In the genomic region with DNA sequence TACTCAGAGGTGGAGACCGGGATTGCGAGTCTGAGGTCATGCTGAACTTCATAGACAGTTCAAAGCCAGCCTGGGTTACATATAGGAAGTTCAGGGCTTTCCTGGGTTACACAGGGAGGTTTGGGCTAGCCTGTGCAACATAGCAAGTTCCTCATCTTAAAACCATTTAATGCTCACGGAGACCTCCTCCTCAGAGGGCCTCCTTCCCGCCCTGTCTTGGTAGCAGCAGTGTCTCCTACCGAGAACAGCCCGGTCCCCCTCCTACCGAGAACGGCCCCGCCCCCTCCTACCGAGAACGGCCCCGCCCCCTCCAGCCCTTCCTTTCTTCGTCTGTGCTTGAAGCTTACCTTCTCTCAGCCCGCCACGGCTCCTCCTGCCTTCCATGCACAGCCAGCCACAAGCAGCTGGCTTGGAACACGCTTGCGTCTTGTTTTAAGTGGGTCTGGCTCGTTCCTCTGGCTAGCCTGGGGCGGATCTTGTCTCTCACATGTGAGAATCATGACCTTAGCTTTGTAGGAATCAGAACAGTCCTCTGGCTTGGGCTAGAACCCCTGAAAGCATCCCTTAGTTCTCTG, we compare ENCODE assay signal across 9 mouse cellular contexts. TPM values are rescaled to one million over a fixed set of nuclear protein-coding genes. Genes with fewer than 3 reads are reported as not detected.
DNase-seq lines count a peak whose midpoint lies in the region; ATAC-seq and TF ChIP-seq lines count a peak whose summit lies in the region.
"Had no signal": no experiment of that assay in that cellular context is flagged by ENCODE, and none has a peak within 500 bp of the region (broad histone marks: within the 10 kb centered on the region; RNA-seq: fewer than 3 reads in every experiment).

No protein-coding gene starts in this region.

- H3K4me1 ChIP-seq in forebrain, embryonic 10.5 days = peaks cover 41% of the 10 kb centered on the region
- peaks cover 15% of the 10 kb centered on the region for H3K4me1 ChIP-seq in forebrain, embryonic 15.5 days
- 0 out of 2 replicates have a peak, but pooled peaks cover 4% of the 10 kb centered on the region for H3K4me1 ChIP-seq in stomach, postnatal 0 days (replicated peaks; ENCODE audit: control insufficient read depth, insufficient read depth)

- H3K27ac ChIP-seq in forebrain, embryonic 10.5 days = peak overlapping the region; percentile 65; the same call in 1 of the 2 replicates
- no peak overlapping the region for H3K27ac ChIP-seq in forebrain, embryonic 15.5 days (replicated peaks)
- peak overlapping the region; percentile 25 for H3K27ac ChIP-seq in stomach, postnatal 0 days (replicated peaks)

- intact Hi-C loops in left cerebral cortex, postnatal 36 days (cut with DNase I) = no loop called here

- WGBS in forebrain, embryonic 10.5 days = 13% methylated on average over 19 of the region's 19 CpGs
- 10% methylated on average over 19 of the region's 19 CpGs for WGBS in forebrain, embryonic 15.5 days
- 14% methylated on average over 19 of the region's 19 CpGs for WGBS in stomach, postnatal 0 days

- no peak overlapping the region for H3K4me2 ChIP-seq in forebrain, embryonic 15.5 days (replicated peaks)
- H3K4me2 ChIP-seq in stomach, postnatal 0 days (replicated peaks; ENCODE audit: low read depth) = no peak overlapping the region

- peak; percentile 33 for DNase-seq in forebrain, embryonic 10.5 days (ENCODE audit: extremely low spot score, low spot score)
- DNase-seq in urinary bladder, postnatal 14 days (ENCODE audit: low spot score) = peak; percentile 39
- no peak for DNase-seq in urinary bladder, adult 18-20 months (ENCODE audit: low spot score in 2 of 2)
- DNase-seq in kidney, postnatal 4 days = peak; percentile 69 to 72
- peak; percentile 51 for DNase-seq in stomach, postnatal 0 days (ENCODE audit: low spot score)
- no peak for DNase-seq in ovary, postnatal 14 days (ENCODE audit: low spot score)
- no peak for DNase-seq in left cerebral cortex, postnatal 36 days (ENCODE audit: low spot score in 2 of 2)

- TF ChIP-seq EP300 in stomach, postnatal 0 days (optimal IDR thresholded peaks at IDR 0.05) = no peak

- TF ChIP-seq CTCF in stomach, postnatal 0 days (IDR thresholded peaks at IDR 0.05; ENCODE audit: low read depth) = 0 out of 2 replicates have a peak, but pooled peaks have one; percentile 6

- ATAC-seq in forebrain, embryonic 15.5 days (replicated peaks) = no peak
- ATAC-seq in stomach, postnatal 0 days (ENCODE audit: low FRiP score, low TSS enrichment) = no peak; the same call in 1 of the 2 replicates

- H3K4me3 ChIP-seq in forebrain, embryonic 10.5 days = peak overlapping the region; percentile 24; the same call in 1 of the 2 replicates
- no peak overlapping the region for H3K4me3 ChIP-seq in forebrain, embryonic 15.5 days
- no peak overlapping the region for H3K4me3 ChIP-seq in stomach, postnatal 0 days (ENCODE audit: low read depth, low read length)
- H3K4me3 ChIP-seq: myocyte had no signal

- peaks cover 60% of the 10 kb centered on the region for H3K27me3 ChIP-seq in forebrain, embryonic 10.5 days (ENCODE audit: poor library complexity, severe bottlenecking)
- no peaks in the 10 kb centered on the region for H3K27me3 ChIP-seq in forebrain, embryonic 15.5 days
- H3K27me3 ChIP-seq in stomach, postnatal 0 days (ENCODE audit: control insufficient read depth, insufficient read depth, low read length) = no peaks in the 10 kb centered on the region

- no peaks in the 10 kb centered on the region for H3K36me3 ChIP-seq in forebrain, embryonic 10.5 days (replicated peaks)
- H3K36me3 ChIP-seq in forebrain, embryonic 15.5 days = no peaks in the 10 kb centered on the region
- H3K36me3 ChIP-seq in stomach, postnatal 0 days (ENCODE audit: control insufficient read depth, insufficient read depth, low read length) = no peaks in the 10 kb centered on the region

- no peak overlapping the region for H3K9ac ChIP-seq in forebrain, embryonic 15.5 days (replicated peaks)
- H3K9ac ChIP-seq in stomach, postnatal 0 days (ENCODE audit: low read length) = no peak overlapping the region

- H3K9me3 ChIP-seq in forebrain, embryonic 10.5 days = no peaks in the 10 kb centered on the region
- no peaks in the 10 kb centered on the region for H3K9me3 ChIP-seq in forebrain, embryonic 15.5 days
- H3K9me3 ChIP-seq in stomach, postnatal 0 days (ENCODE audit: control insufficient read depth, low read length) = no peaks in the 10 kb centered on the region

RNA-seq across cellular contexts. Expression of gene Eln, which starts 4.8 kb away (rescaled TPM):
- polyA plus RNA-seq in forebrain, embryonic 10.5 days (2016; fragmentation: Nextera tagmentation; extraction: Ambion mirVana) = 1.3 TPM in 2 replicates
- polyA plus RNA-seq in forebrain, embryonic 15.5 days (2015; fragmentation: Nextera tagmentation; extraction: Ambion mirVana) = 7.7 and 7.8 TPM in 2 replicates
- polyA plus RNA-seq in stomach, postnatal 0 days (2015; fragmentation: Nextera tagmentation; extraction: Ambion mirVana) = 254 and 340 TPM in 2 replicates
- total RNA-seq in left cerebral cortex, postnatal 36 days (2021) = 10 to 100 TPM; 11.6 to 17.0 TPM

RNA-seq across cellular contexts. Expression of gene Limk1, which starts 53.9 kb away (rescaled TPM):
- polyA plus RNA-seq in forebrain, embryonic 10.5 days (2016; fragmentation: Nextera tagmentation; extraction: Ambion mirVana) = 6.2 and 7.1 TPM in 2 replicates
- 16.0 and 16.9 TPM in 2 replicates for polyA plus RNA-seq in forebrain, embryonic 15.5 days (2015; fragmentation: Nextera tagmentation; extraction: Ambion mirVana)
- polyA plus RNA-seq in stomach, postnatal 0 days (2015; fragmentation: Nextera tagmentation; extraction: Ambion mirVana) = 1.9 and 2.2 TPM in 2 replicates
- 10 to 100 TPM; 63.2 to 71.6 TPM for total RNA-seq in left cerebral cortex, postnatal 36 days (2021)

Comparison
In these comparisons a context has a peak if more than half of its experiments do, and no peak if none do; other contexts are left out.
1. DNase-seq: peak in forebrain, embryonic 10.5 days (single experiment), urinary bladder, postnatal 14 days (single experiment), kidney, postnatal 4 days (2 of 2) and stomach, postnatal 0 days (single experiment); none in urinary bladder, adult 18-20 months (0 of 2), ovary, postnatal 14 days (single experiment) and left cerebral cortex, postnatal 36 days (0 of 2).
2. RNA of gene Eln, which starts 4.8 kb away (polyA plus RNA-seq): 254 to 340 TPM in stomach, postnatal 0 days; 7.7 to 7.8 TPM in forebrain, embryonic 15.5 days and 1.3 TPM in forebrain, embryonic 10.5 days; every median in the first group is over 10 times any median in the second.